Mouse (Mus musculus): ENCODE measurements around the gene Gimd1.
A peak's percentile ranks its signal among the peaks of the same experiment; 100 is the strongest.

Gene Gimd1

GRCm38 (mm10) chr3:132629601-132630239 is at the start of gene Gimd1:
Gimd1 (plus strand) TSS chr3:132629820.
- DNase-seq (ENCODE audit: low spot score): no peak

GRCm38 (mm10) chr3:132581198-132581597 is 48.4 kb upstream of the Gimd1 start:
- no peak for DNase-seq (ENCODE audit: low spot score)

- DNase-seq (ENCODE audit: low spot score): no peak
Measured at GRCm38 (mm10) chr3:132582339-132582738, 47.3 kb upstream of the Gimd1 start.

GRCm38 (mm10) chr3:132585122-132585972 is 44.3 kb upstream of the Gimd1 start:
- no peak for DNase-seq (ENCODE audit: low spot score)

- no peak for DNase-seq (ENCODE audit: low spot score)
Measured at GRCm38 (mm10) chr3:132588146-132588545, 41.5 kb upstream of the Gimd1 start.

GRCm38 (mm10) chr3:132590010-132590409 is 39.6 kb upstream of the Gimd1 start:
- no peak for DNase-seq (ENCODE audit: low spot score)

GRCm38 (mm10) chr3:132590604-132591003 is 39.0 kb upstream of the Gimd1 start:
- DNase-seq (ENCODE audit: low spot score): no peak

GRCm38 (mm10) chr3:132628741-132629140 is 879 bp upstream of the Gimd1 start:
- DNase-seq (ENCODE audit: low spot score): no peak

GRCm38 (mm10) chr3:132633261-132633660 is 3.6 kb downstream of the Gimd1 start:
- no peak for DNase-seq (ENCODE audit: low spot score)

- no peak for DNase-seq (ENCODE audit: low spot score)
Measured at GRCm38 (mm10) chr3:132637080-132637479, 7.5 kb downstream of the Gimd1 start.

GRCm38 (mm10) chr3:132644071-132644470 is 14.5 kb downstream of the Gimd1 start:
- no peak for DNase-seq (ENCODE audit: low spot score)

- DNase-seq (ENCODE audit: low spot score): no peak
Measured at GRCm38 (mm10) chr3:132646814-132647213, 17.2 kb downstream of the Gimd1 start.

GRCm38 (mm10) chr3:132649368-132649767 is 19.7 kb downstream of the Gimd1 start:
- no peak for DNase-seq (ENCODE audit: low spot score)

GRCm38 (mm10) chr3:132650191-132650590 is 20.6 kb downstream of the Gimd1 start:
- no peak for DNase-seq (ENCODE audit: low spot score)

GRCm38 (mm10) chr3:132651776-132652175 is 22.2 kb downstream of the Gimd1 start:
- no peak for DNase-seq (ENCODE audit: low spot score)

- no peak for DNase-seq (ENCODE audit: low spot score)
Measured at GRCm38 (mm10) chr3:132653959-132654358, 24.3 kb downstream of the Gimd1 start.

GRCm38 (mm10) chr3:132655955-132656354 is 26.3 kb downstream of the Gimd1 start:
- no peak for DNase-seq (ENCODE audit: low spot score)

- DNase-seq (ENCODE audit: low spot score): no peak
Measured at GRCm38 (mm10) chr3:132677494-132677893, 47.9 kb downstream of the Gimd1 start.

GRCm38 (mm10) chr3:132683447-132684230 is 54.0 kb downstream of the Gimd1 start, which contains the start of gene Tbck:
Tbck (plus strand) TSS chr3:132684144.
- peak; percentile 95 for DNase-seq (ENCODE audit: low spot score)

GRCm38 (mm10) chr3:132684231-132684928 is 54.8 kb downstream of the Gimd1 start, which contains the start of gene Aimp1:
Aimp1 (minus strand) TSS chr3:132684370.
- DNase-seq (ENCODE audit: low spot score): no peak

Data from testis, postnatal 10 days (tissue).